Mouse (Mus musculus) hindbrain, postnatal 0 days (tissue): ENCODE measurements at regions not wholly inside any gene's neighbourhood (a gene's known extent, or its start where the extent isn't known, plus 50 kb on each side); places are given as distances from the start of the nearest gene placed in this dataset.
A peak's percentile ranks its signal among the peaks of the same experiment; 100 is the strongest.

Experiments used
- ATAC-seq: fragments of 200-750 bp; cut with Nextera tagmentation; 2 replicates; pipeline ENCODE4 v1.8.0; 2017; ENCODE audit warnings: mild to moderate bottlenecking, moderate TSS enrichment, moderate library complexity
- DNase-seq: peaks from one replicate; pipeline ENCODE4 v3.0.0-alpha.2; 2015; ENCODE audit warnings: low spot score
- H3K27ac ChIP-seq: fragments of 300-500 bp; sonication (generic); 2 replicates; pipeline ENCODE4 v1.5.1; 2014; ENCODE audit warnings: mild to moderate bottlenecking
- H3K27me3 ChIP-seq: fragments of 300-500 bp; sonication (generic); 2 replicates; pipeline ENCODE4 v1.6.1; 2014; ENCODE audit warnings: low read length, mixed read lengths; ENCODE audit not compliant: insufficient read depth
- H3K36me3 ChIP-seq: fragments of 300-500 bp; sonication (generic); 2 replicates; pipeline ENCODE4 v1.6.1; 2014; ENCODE audit warnings: low read length, mixed read lengths; ENCODE audit not compliant: insufficient read depth
- H3K4me1 ChIP-seq: fragments of 300-500 bp; sonication (generic); 2 replicates; pipeline ENCODE4 v1.6.1; 2014; ENCODE audit warnings: antibody characterized with exemption, low read length, mixed read lengths; ENCODE audit not compliant: insufficient read depth
- H3K4me2 ChIP-seq: fragments of 300-500 bp; sonication (generic); 2 replicates; pipeline ENCODE4 v1.6.1; 2014; ENCODE audit warnings: low read depth, mild to moderate bottlenecking, low read length, moderate library complexity, mixed read lengths
- H3K4me3 ChIP-seq: fragments of 300-500 bp; sonication (generic); 2 replicates; pipeline ENCODE4 v1.5.1; 2014; ENCODE audit warnings: low read length
- H3K9ac ChIP-seq: fragments of 300-500 bp; sonication (generic); replicated peaks from 2 replicates; pipeline ENCODE4 v1.6.1; 2014; ENCODE audit warnings: mild to moderate bottlenecking, low read length, moderate library complexity, mixed read lengths
- H3K9me3 ChIP-seq: fragments of 300-500 bp; sonication (generic); 2 replicates; pipeline ENCODE4 v1.6.1; 2016; ENCODE audit warnings: low read length, mixed read lengths
- CTCF ChIP-seq: IDR thresholded peaks from 2 replicates; pipeline ENCODE4 v1.5.1; 2016; ENCODE audit warnings: antibody characterized with exemption, control low read depth, low read depth
- WGBS: fragments of 180-500 bp; shearing (Covaris S2); extraction: QIAGEN DNeasy Blood & Tissue Kit; methylation state at CpG from one replicate; pipeline ENCODE4 v1.1.7; 2014; 5-methylcytosine and 5-hydroxymethylcytosine counted together

- ATAC-seq (no peak), DNase-seq (no peak)
- Histone ChIP-seq H3K36me3 (no peaks in the 10 kb centered on the region), H3K4me1 (peaks cover 11% of the 10 kb centered on the region), H3K27ac (no peak overlapping the region), H3K4me2 (no peak overlapping the region), H3K9me3 (no peaks in the 10 kb centered on the region), H3K4me3 (no peak overlapping the region), H3K27me3 (no peaks in the 10 kb centered on the region), H3K9ac (no peak overlapping the region)
- 87% methylated on average over 5 of the region's 5 CpGs for WGBS
- TF ChIP-seq CTCF, result no peak
Measured at GRCm38 (mm10) chr9:49973974-49974495, 175.3 kb upstream of the Ncam1 start.

DNA sequence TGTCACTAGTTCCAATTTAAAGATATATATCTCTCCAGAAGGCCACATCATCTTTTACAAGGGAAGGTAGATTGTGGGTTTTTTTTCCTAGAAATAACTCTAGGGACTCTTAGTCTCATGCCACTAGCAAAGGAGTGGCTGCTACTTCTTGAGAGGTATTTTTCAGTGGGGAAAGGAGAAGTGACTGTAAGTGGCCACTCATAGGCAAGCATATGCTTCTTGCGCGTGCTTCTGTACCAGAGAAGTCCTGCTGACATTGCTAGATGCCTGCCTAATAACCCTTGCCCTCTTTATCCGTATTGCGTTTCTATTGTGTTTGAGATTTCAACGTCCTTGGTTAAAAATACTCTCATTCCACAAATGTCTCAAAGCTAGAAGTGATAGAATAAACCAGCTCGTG lies 170.7 kb upstream of the Ncam1 start:
- ATAC-seq, result no peak
- Histone ChIP-seq H3K9ac (no peak overlapping the region), H3K27me3 (no peaks in the 10 kb centered on the region), H3K4me1 (no peaks in the 10 kb centered on the region), H3K27ac (no peak overlapping the region), H3K4me3 (no peak overlapping the region), H3K4me2 (no peak overlapping the region), H3K36me3 (no peaks in the 10 kb centered on the region), H3K9me3 (no peaks in the 10 kb centered on the region)
- WGBS, result 79% methylated on average over 6 of the region's 6 CpGs
- DNase-seq, result no peak
- TF ChIP-seq CTCF, result no peak

DNA sequence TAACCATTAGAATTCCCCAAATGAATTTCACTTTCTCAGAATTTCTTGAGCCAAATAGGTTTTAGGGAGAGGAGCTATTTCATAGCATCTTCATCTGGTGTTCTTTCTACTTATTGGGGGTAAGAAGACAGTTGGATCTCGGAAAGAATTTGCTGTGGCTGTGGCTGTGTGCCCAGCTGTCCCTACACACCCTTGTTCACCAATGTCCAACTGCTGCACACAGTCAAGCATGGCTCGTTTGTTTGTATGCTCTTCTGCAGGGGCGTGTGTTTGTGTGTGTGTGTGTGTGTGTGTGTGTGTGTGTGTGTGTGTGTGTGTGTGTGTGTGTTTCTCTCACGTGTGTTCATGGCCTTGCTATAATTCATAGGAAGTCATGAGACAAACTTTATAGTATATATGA lies 165.9 kb upstream of the Ncam1 start:
- no peak for TF ChIP-seq CTCF
- 63% methylated on average over 4 of the region's 4 CpGs for WGBS
- no peak overlapping the region for H3K9ac ChIP-seq

GRCm38 (mm10) chr9:49962561-49963071 lies 163.9 kb upstream of the Ncam1 start:
- Histone ChIP-seq H3K27me3 (no peaks in the 10 kb centered on the region), H3K4me1 (peaks cover 27% of the 10 kb centered on the region; the same call in 1 of the 2 replicates), H3K4me2 (no peak overlapping the region), H3K4me3 (no peak overlapping the region), H3K36me3 (no peaks in the 10 kb centered on the region), H3K9ac (no peak overlapping the region), H3K9me3 (no peaks in the 10 kb centered on the region), H3K27ac (peak overlapping the region; percentile 46)
- peak; percentile 53; the same call in 1 of the 2 replicates for ATAC-seq
- WGBS, result 21% methylated on average over 8 of the region's 8 CpGs
- TF ChIP-seq CTCF, result no peak
- peak; percentile 59 for DNase-seq

More for the DNA sequence above, 165.9 kb upstream of the Ncam1 start:
- Histone ChIP-seq H3K9me3 (no peaks in the 10 kb centered on the region), H3K4me1 (0 out of 2 replicates have a peak, but pooled peaks cover 23% of the 10 kb centered on the region), H3K4me3 (no peak overlapping the region), H3K4me2 (no peak overlapping the region), H3K27me3 (no peaks in the 10 kb centered on the region), H3K27ac (no peak overlapping the region), H3K36me3 (no peaks in the 10 kb centered on the region)
- no peak for ATAC-seq
- no peak for DNase-seq

GRCm38 (mm10) chr9:49961965-49962364 lies 163.2 kb upstream of the Ncam1 start:
- no peaks in the 10 kb centered on the region for H3K9me3 ChIP-seq
- peak overlapping the region; percentile 46; the same call in 1 of the 2 replicates for H3K27ac ChIP-seq
- H3K36me3 ChIP-seq, result no peaks in the 10 kb centered on the region
- no peak overlapping the region for H3K9ac ChIP-seq
- H3K4me1 ChIP-seq, result peaks cover 27% of the 10 kb centered on the region; the same call in 1 of the 2 replicates
- WGBS, result 24% methylated on average over 3 of the region's 3 CpGs
- no peak overlapping the region for H3K4me3 ChIP-seq
- ATAC-seq (0 out of 2 replicates have a peak, but pooled peaks have one; percentile 56), DNase-seq (peak; percentile 81)
- no peak for TF ChIP-seq CTCF
- no peak overlapping the region for H3K4me2 ChIP-seq
- no peaks in the 10 kb centered on the region for H3K27me3 ChIP-seq

DNA sequence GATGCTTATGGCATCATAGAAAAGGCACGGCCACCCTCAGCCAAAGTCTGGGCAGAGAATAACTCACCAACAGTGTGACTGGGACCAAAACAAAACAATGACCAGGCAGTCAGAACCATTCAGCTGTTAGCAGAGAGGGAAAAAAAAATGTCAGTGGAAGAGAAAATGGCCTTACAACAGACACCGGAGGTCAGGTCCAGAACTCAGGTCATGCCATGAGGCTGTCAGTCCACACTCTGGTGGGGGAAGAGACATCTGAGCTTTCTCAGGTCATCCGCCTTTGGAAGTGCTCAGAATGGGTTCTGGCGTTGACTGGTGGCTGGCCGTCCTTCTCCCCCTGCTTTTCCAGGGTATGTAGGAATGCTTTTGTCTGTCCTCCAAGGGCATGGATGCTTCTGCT lies 162.6 kb upstream of the Ncam1 start:
- DNase-seq (no peak), ATAC-seq (no peak)
- H3K27me3 ChIP-seq, result no peaks in the 10 kb centered on the region
- 50% methylated on average over 5 of the region's 5 CpGs for WGBS
- H3K4me1 ChIP-seq, result peaks cover 27% of the 10 kb centered on the region; the same call in 1 of the 2 replicates
- H3K36me3 ChIP-seq, result no peaks in the 10 kb centered on the region
- no peak overlapping the region for H3K9ac ChIP-seq
- peak overlapping the region; percentile 21 for H3K27ac ChIP-seq
- H3K9me3 ChIP-seq, result no peaks in the 10 kb centered on the region
- no peak overlapping the region for H3K4me2 ChIP-seq
- H3K4me3 ChIP-seq, result no peak overlapping the region
- no peak for TF ChIP-seq CTCF

DNA sequence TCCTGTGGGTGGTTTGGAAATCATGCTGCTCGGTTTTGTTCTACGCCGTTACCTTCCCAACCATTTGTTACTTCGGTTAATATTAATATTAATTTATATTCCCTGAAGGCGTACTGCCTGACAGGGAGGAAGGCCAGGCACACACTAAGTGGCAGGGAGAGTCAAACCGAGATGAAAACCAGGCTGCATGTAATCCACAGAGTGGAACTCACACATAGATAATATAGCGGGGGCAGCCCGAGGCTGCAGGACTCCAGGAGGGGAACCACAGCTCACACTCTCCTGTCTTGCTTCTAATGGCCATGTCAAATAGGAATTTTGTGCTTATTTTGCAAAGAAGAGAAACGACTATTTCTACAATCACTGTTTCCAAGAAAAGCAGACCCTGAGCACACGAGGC lies 161.3 kb upstream of the Ncam1 start:
- Histone ChIP-seq H3K4me1 (peaks cover 27% of the 10 kb centered on the region; the same call in 1 of the 2 replicates), H3K36me3 (no peaks in the 10 kb centered on the region), H3K9me3 (no peaks in the 10 kb centered on the region), H3K27ac (no peak overlapping the region), H3K9ac (no peak overlapping the region), H3K4me2 (no peak overlapping the region), H3K27me3 (no peaks in the 10 kb centered on the region), H3K4me3 (no peak overlapping the region)
- DNase-seq, result no peak
- 57% methylated on average over 10 of the region's 10 CpGs for WGBS
- ATAC-seq, result no peak
- no peak for TF ChIP-seq CTCF
